Mouse (Mus musculus) heart, adult 2 months (tissue): ENCODE results near the gene Extl1. TPM values are rescaled to one million over a fixed set of nuclear protein-coding genes. Genes with fewer than 3 reads are reported as not detected.
A peak's percentile ranks its signal among the peaks of the same experiment; 100 is the strongest.

Source experiments
- DNase-seq, 2 experiments: peaks; one replicate each; pipeline ENCODE4 v3.0.0; 2021
- H3K27ac ChIP-seq: fragments of 200-600 bp; 2 replicates; pipeline ENCODE4 v1.8.1; 2022
- H3K27me3 ChIP-seq: fragments of 200-500 bp; 2 replicates; pipeline ENCODE4 v1.6.1; 2012; ENCODE audit warnings: mild to moderate bottlenecking, low read length, inconsistent platforms, mixed read lengths; ENCODE audit not compliant: control insufficient read depth, insufficient read depth
- H3K36me3 ChIP-seq: fragments of 200-500 bp; 2 replicates; pipeline ENCODE4 v1.6.1; 2012; ENCODE audit warnings: low read length, inconsistent platforms; ENCODE audit not compliant: control insufficient read depth, insufficient read depth
- H3K4me1 ChIP-seq: fragments of 200-500 bp; 2 replicates; pipeline ENCODE4 v1.6.1; 2011; ENCODE audit warnings: low read length; ENCODE audit not compliant: control insufficient read depth, insufficient read depth
- H3K4me3 ChIP-seq: fragments of 200-600 bp; 2 replicates; pipeline ENCODE4 v1.8.1; 2022
- H3K79me2 ChIP-seq: fragments of 200-500 bp; replicated peaks from 2 replicates; pipeline ENCODE4 v1.6.1; 2012; ENCODE audit warnings: mild to moderate bottlenecking, inconsistent platforms, low read length, moderate library complexity, mixed read lengths; ENCODE audit not compliant: control insufficient read depth, insufficient read depth
- H3K9ac ChIP-seq: fragments of 200-500 bp; 2 replicates; pipeline ENCODE4 v1.6.1; 2012; ENCODE audit warnings: low read depth, mild to moderate bottlenecking, control low read depth, inconsistent platforms, low read length, mixed read lengths
- CTCF ChIP-seq: fragments of 200-600 bp; IDR thresholded peaks from 2 replicates; pipeline ENCODE4 v1.8.1; 2022; ENCODE audit warnings: antibody characterized with exemption, mild to moderate bottlenecking, moderate library complexity
- EP300 ChIP-seq: fragments of 200-500 bp; IDR thresholded peaks from 2 replicates; pipeline ENCODE4 v1.6.1; 2011; ENCODE audit warnings: low read depth, low read length, control low read depth; ENCODE audit not compliant: insufficient read depth
- POLR2A ChIP-seq: fragments of 200-500 bp; IDR thresholded peaks from 2 replicates; pipeline ENCODE4 v1.6.1; 2011; ENCODE audit warnings: mild to moderate bottlenecking, low read depth, low read length, control low read depth; ENCODE audit not compliant: insufficient read depth
- WGBS: fragments of 180-500 bp; shearing (Covaris S2); methylation state at CpG from one replicate; pipeline ENCODE4 v1.1.7; 2018; 5-methylcytosine and 5-hydroxymethylcytosine counted together
- intact Hi-C: fragments of 180-260 bp; cut with DNase I; formaldehyde crosslinking; loops from one replicate; pipeline ENCODE4 v1.15.1; 2025
- polyA plus RNA-seq: library from polyadenylated mRNA; depleted of rRNA; stranded (reverse); fragments of >200 nt; gene quantifications from 2 replicates; pipeline ENCODE4 v1.2.3, GENCODE M21; 2012
- total RNA-seq, 2 experiments: library from RNA; stranded (reverse); gene quantifications; 2 replicates each; pipeline ENCODE4 v1.2.3; 2021

The Extl1 gene
- total and polyA plus RNA-seq, 3 experiments = 18.0 to 23.7 (median 19.6) TPM

DNA sequence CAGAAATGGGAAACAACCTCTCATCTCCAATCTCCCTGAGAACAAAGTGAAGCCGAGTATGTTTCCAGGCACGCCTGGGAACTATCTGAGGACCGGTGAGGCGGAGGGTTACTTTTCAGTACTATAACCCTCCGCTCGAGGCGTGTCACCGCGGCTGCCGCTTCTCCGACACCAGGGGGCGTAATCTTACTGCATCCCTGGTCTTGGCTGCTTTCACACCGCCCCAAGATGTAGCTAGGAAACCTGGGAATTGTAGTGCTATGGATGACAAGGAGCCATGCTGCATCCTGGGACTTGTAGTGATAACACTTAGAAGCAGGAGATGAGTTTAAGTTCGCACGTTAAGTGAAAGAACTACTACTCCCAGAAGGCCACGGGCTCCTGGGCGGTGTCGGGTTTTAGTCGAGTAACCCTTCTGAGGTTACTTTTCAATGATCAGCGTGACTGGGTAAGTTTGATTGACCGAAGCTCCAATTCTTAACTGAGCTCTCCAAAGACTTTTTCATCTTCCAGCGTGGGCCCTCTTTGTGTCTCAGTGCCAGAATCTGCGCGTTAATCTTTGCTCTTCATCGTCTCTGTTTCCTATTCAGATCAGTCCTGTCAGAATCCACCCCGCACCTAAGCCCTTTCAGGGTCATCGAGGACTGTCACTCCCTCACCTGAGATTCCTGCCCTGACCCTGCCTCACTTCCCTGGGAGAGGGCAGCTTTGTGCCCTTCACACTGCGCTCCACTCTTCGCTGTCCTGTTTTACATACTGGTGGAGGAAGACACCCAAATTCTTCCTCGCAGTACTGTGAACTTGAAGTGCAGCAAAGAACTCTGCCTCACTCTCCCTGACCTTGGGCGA is 12.6 kb upstream of the Extl1 start, which contains the start of gene Pafah2:
Pafah2 (plus strand) TSS at position 344 of the 849 bp plus-strand sequence.
- no peaks in the 10 kb centered on the region for H3K27me3 ChIP-seq
- TF ChIP-seq EP300 (peak; percentile 100), POLR2A (peak; percentile 70), CTCF (no peak; the same call in 1 of the 2 replicates)
- H3K4me3 ChIP-seq = peak within 1 kb of the TSS; percentile 71
- H3K36me3 ChIP-seq = no peaks in the 10 kb centered on the region
- H3K79me2 ChIP-seq = no peaks in the 10 kb centered on the region
- intact Hi-C loops = loop anchor here (1.0 to 2.0 kb wide), 2 partner anchors 73 to 82 kb away; partner anchors contain the start of gene Stmn1
- peaks cover under 1% of the 10 kb centered on the region; the same call in 1 of the 2 replicates for H3K4me1 ChIP-seq
- H3K9ac ChIP-seq = peak within 1 kb of the TSS; percentile 80
- under 1% methylated on average over 31 of the region's 31 CpGs for WGBS
- DNase-seq = peak; percentile 89 to 93
- H3K27ac ChIP-seq = peak within 1 kb of the TSS; percentile 93

DNA sequence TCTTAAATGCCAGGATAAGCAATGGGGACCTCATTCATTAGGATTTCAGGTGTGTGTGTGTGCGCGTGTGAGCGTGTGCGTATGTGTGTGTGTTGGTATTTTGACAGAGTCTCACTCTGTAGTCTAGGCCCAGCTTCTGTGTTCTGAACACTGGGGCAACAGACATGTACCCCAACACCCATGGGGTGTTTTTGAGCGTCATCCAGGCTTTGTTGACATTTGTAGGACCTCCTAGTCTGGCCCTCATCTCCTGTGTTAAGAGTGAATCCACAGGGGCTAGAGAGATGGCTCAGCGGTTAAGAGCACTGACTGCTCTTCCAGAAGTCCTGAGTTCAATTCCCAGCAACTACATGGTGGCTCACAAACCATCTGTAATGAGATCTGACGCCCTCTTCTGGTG is 11.5 kb upstream of the Extl1 start:
- 89% methylated on average over 7 of the region's 7 CpGs for WGBS
- Histone ChIP-seq H3K36me3 (no peaks in the 10 kb centered on the region), H3K4me3 (no peak overlapping the region), H3K27me3 (no peaks in the 10 kb centered on the region), H3K79me2 (no peaks in the 10 kb centered on the region), H3K27ac (no peak overlapping the region), H3K9ac (no peak overlapping the region), H3K4me1 (no peaks in the 10 kb centered on the region; the same call in 1 of the 2 replicates)
- TF ChIP-seq CTCF (no peak), POLR2A (no peak), EP300 (no peak)
- intact Hi-C loops = no loop called here
- no peak for DNase-seq

DNA sequence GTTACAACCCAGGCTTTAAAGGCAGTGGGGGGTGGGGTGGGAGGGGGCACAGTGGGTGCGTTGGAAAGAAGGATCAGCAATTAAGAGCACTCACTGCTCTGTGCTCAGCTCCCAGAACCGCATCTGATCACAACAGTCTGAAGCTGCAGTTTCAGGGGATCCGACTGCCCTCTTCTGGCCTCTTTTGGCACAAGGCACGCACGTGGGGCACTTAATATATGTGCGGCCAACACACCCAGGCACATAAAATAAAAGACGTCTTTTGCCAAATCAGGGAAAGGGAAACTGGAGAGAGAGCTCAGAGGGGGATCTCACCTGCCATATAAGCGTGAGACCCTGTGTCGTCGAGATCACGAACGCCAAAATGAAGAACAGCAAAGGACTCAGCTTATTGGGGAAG is 9.4 kb upstream of the Extl1 start:
- WGBS = 26% methylated on average over 12 of the region's 12 CpGs
- intact Hi-C loops = loop anchor here (5.0 kb wide), 1 partner anchor 206 kb away; the partner anchor contains the start of gene Cep85

DNA sequence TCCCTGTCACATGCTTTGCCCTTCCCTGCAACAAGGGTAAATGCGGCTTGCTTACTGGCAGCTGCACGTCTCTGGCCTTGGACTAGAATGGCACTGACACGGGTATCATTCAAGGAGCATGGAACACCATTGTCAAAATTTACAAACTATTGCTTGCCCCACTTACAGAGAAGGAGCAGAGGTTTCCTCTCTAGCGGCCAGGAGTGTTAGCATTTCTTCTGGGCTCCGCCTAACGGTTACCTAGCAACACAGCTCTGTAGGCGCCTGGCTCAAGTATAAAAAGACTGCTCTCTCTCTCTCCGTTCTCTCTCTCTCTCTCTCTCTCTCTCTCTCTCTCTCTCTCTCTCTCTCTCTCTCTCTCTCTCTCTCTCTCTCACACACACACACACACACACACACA is 8.9 kb upstream of the Extl1 start:
- DNase-seq = no peak
- intact Hi-C loops = loop anchor here (5.0 kb wide), 1 partner anchor 205 kb away; the partner anchor contains the start of gene Cep85
- no peak for TF ChIP-seq POLR2A
- TF ChIP-seq CTCF = no peak
- TF ChIP-seq EP300 = no peak
- Histone ChIP-seq H3K27me3 (no peaks in the 10 kb centered on the region), H3K27ac (no peak overlapping the region), H3K36me3 (no peaks in the 10 kb centered on the region), H3K4me3 (no peak overlapping the region), H3K79me2 (no peaks in the 10 kb centered on the region), H3K4me1 (no peaks in the 10 kb centered on the region; the same call in 1 of the 2 replicates), H3K9ac (no peak overlapping the region)
- WGBS = 15% methylated on average over 8 of the region's 8 CpGs

More for the DNA sequence above, 9.4 kb upstream of the Extl1 start:
- no peaks in the 10 kb centered on the region for H3K27me3 ChIP-seq
- H3K4me1 ChIP-seq = no peaks in the 10 kb centered on the region; the same call in 1 of the 2 replicates
- H3K4me3 ChIP-seq = no peak overlapping the region
- H3K27ac ChIP-seq = no peak overlapping the region
- no peak for DNase-seq
- TF ChIP-seq CTCF = peak; percentile 22
- no peak for TF ChIP-seq EP300
- TF ChIP-seq POLR2A = no peak
- H3K36me3 ChIP-seq = no peaks in the 10 kb centered on the region
- H3K79me2 ChIP-seq = no peaks in the 10 kb centered on the region
- H3K9ac ChIP-seq = no peak overlapping the region

DNA sequence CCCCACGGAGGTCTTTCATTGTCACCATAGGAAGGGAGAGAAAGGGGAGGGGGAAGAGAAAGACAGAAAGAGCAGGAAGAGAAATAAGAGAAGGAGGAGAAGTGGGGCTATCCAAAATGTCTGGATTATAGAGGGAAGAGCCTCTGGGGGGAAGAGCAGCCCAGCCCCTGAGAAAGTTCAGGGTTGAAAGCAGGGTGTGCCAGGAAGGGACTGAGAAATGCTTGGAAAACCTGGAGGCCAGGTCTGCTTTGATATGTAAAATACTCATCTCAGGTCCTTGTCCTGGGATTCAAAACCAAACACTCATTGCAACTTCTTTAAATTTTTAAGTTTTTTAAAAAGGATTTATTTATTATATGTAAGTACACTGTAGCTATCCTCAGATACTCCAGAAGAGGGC is 8.0 kb upstream of the Extl1 start:
- WGBS = 79% methylated on average over 1 of the region's 1 CpGs
- Histone ChIP-seq H3K4me1 (no peaks in the 10 kb centered on the region; the same call in 1 of the 2 replicates), H3K27me3 (no peaks in the 10 kb centered on the region), H3K4me3 (no peak overlapping the region), H3K27ac (no peak overlapping the region), H3K79me2 (no peaks in the 10 kb centered on the region), H3K9ac (no peak overlapping the region), H3K36me3 (no peaks in the 10 kb centered on the region)
- TF ChIP-seq POLR2A = no peak
- no peak for TF ChIP-seq CTCF
- intact Hi-C loops = loop anchor here (5.0 kb wide), 1 partner anchor 204 kb away; the partner anchor contains the start of gene Cep85
- DNase-seq = no peak

DNA sequence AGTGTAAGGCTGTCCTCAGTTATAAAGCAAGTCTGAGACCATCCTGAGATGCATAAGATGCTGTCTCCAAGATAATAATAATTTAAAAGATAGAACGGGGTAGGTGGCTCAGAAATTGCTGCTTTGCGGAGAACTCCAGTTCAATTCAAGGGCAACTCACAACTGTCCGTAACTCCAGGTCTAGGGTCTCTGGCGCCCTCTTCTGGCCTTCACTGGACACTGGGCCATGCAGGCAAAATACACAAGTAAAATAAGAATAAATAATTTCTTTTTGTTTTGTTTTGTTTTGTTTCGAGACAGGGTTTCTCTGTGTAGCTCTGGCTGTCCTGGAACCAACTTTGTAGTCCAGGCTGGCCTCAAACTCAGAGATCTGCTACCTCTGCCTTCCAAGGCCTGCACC is 4.7 kb upstream of the Extl1 start:
- intact Hi-C loops = loop anchor here (5.0 kb wide), 1 partner anchor 126 kb away; no protein-coding TSS in a partner anchor
- peak; percentile 54 to 69 for DNase-seq

More for the DNA sequence above, 4.7 kb upstream of the Extl1 start:
- Histone ChIP-seq H3K4me3 (no peak overlapping the region), H3K27ac (no peak overlapping the region), H3K79me2 (no peaks in the 10 kb centered on the region), H3K27me3 (no peaks in the 10 kb centered on the region), H3K4me1 (no peaks in the 10 kb centered on the region; the same call in 1 of the 2 replicates), H3K9ac (no peak overlapping the region), H3K36me3 (no peaks in the 10 kb centered on the region)
- TF ChIP-seq POLR2A (no peak), EP300 (0 out of 2 replicates have a peak, but pooled peaks have one; percentile 39), CTCF (peak; percentile 93)
- WGBS = 13% methylated on average over 5 of the region's 5 CpGs
